Mouse (Mus musculus): ENCODE measurements around the gene Wdr54.

DNA sequence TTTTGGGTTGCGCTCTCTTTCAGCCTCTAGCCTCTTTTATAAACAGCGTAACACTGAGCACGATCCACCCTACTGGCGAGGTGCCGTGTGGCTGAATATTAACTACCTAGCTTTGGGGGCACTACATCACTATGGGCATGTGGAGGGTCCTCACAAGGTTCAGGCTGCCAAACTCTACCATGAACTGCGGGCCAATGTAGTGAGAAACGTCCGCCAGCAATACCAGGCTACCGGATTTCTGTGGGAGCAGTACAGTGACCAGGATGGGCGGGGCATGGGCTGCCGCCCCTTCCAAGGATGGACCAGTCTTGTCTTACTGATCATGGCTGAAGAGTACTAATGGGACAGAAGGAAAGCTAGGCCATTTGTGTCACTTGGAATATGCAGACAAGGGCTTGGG lies 37.8 kb downstream of the Wdr54 start:
- TF ChIP-seq MAFK (IDR thresholded peaks at IDR 0.05; ENCODE audit: insufficient replicate concordance, low read length) (no peak), TBP (conservative IDR thresholded peaks at IDR 0.05; ENCODE audit: low read depth, low read length) (no peak), POLR2A (IDR thresholded peaks at IDR 0.05; ENCODE audit: low read depth, low read length) (no peak), BHLHE40 (IDR thresholded peaks at IDR 0.05; ENCODE audit: low read depth, low read length) (no peak), MAZ (IDR thresholded peaks at IDR 0.05; ENCODE audit: low read depth, low read length) (no peak), EP300 (IDR thresholded peaks at IDR 0.05; ENCODE audit: low read length) (no peak), ETS1 (conservative IDR thresholded peaks at IDR 0.05; ENCODE audit: low read depth, low read length) (no peak), CTCF (conservative IDR thresholded peaks at IDR 0.05 in 1 of 2, IDR thresholded peaks at IDR 0.05 in 1 of 2; ENCODE audit: low read depth in 2 of 2, low read length in 2 of 2) (no peak), ELF1 (IDR thresholded peaks at IDR 0.05; ENCODE audit: low read depth, low read length) (no peak), ZKSCAN1 (IDR thresholded peaks at IDR 0.05; ENCODE audit: borderline replicate concordance, low read depth, low read length) (no peak), SIN3A (IDR thresholded peaks at IDR 0.05; ENCODE audit: low read length) (no peak), UBTF (IDR thresholded peaks at IDR 0.05; ENCODE audit: low read depth, low read length) (no peak)

Measured in CH12.LX (cell line).